Comparison of ENCODE assay signal across 8 mouse cellular contexts in genomic region chr17:83563703-83564111, GRCm38 (mm10). TPM values are rescaled to one million over a fixed set of nuclear protein-coding genes. Genes with fewer than 3 reads are reported as not detected.
DNase-seq lines count a peak whose midpoint lies in the region; ATAC-seq and TF ChIP-seq lines count a peak whose summit lies in the region.

No protein-coding gene starts in this region.

- no peaks in the 10 kb centered on the region for H3K36me3 ChIP-seq in hindbrain, embryonic 10.5 days
- no peaks in the 10 kb centered on the region for H3K36me3 ChIP-seq in hindbrain, embryonic 12.5 days
- no peaks in the 10 kb centered on the region for H3K36me3 ChIP-seq in heart, embryonic 16.5 days (ENCODE audit: control insufficient read depth, insufficient read depth)
- H3K36me3 ChIP-seq in limb, embryonic 10.5 days: no peaks in the 10 kb centered on the region
- no peaks in the 10 kb centered on the region for H3K36me3 ChIP-seq in midbrain, embryonic 13.5 days
- H3K36me3 ChIP-seq in thymus, adult 2 months (ENCODE audit: control insufficient read depth, insufficient read depth, low read length): no peaks in the 10 kb centered on the region

- ATAC-seq in hindbrain, embryonic 12.5 days (ENCODE audit: low FRiP score): no peak
- ATAC-seq in heart, embryonic 16.5 days (replicated peaks; ENCODE audit: extremely low read depth, insufficient read depth, low FRiP score): no peak; the same call in 1 of the 2 replicates
- ATAC-seq in midbrain, embryonic 13.5 days: peak; percentile 31; the same call in 1 of the 2 replicates

- H3K4me2 ChIP-seq in hindbrain, embryonic 12.5 days (replicated peaks): no peak overlapping the region
- peak overlapping the region; percentile 47 for H3K4me2 ChIP-seq in heart, embryonic 16.5 days (ENCODE audit: low read depth, low read length)
- H3K4me2 ChIP-seq in midbrain, embryonic 13.5 days (replicated peaks): no peak overlapping the region

- H3K4me1 ChIP-seq in hindbrain, embryonic 10.5 days (replicated peaks): peaks cover 31% of the 10 kb centered on the region
- peaks cover 12% of the 10 kb centered on the region for H3K4me1 ChIP-seq in hindbrain, embryonic 12.5 days
- no peaks in the 10 kb centered on the region for H3K4me1 ChIP-seq in heart, embryonic 16.5 days (ENCODE audit: control insufficient read depth, insufficient read depth, low read length)
- H3K4me1 ChIP-seq in limb, embryonic 10.5 days: peaks cover 8% of the 10 kb centered on the region
- H3K4me1 ChIP-seq in midbrain, embryonic 13.5 days (replicated peaks): 0 out of 2 replicates have a peak, but pooled peaks cover 3% of the 10 kb centered on the region
- peaks cover 19% of the 10 kb centered on the region for H3K4me1 ChIP-seq in thymus, adult 2 months (replicated peaks; ENCODE audit: control insufficient read depth, insufficient read depth, low read length)

- DNase-seq in hindbrain, embryonic 10.5 days (ENCODE audit: low spot score): peak; percentile 67
- peak; percentile 60 for DNase-seq in ZHBTc4 (ENCODE audit: low read depth, low spot score)
- peak; percentile 68 for DNase-seq in embryo, embryonic 10.5 days (ENCODE audit: low spot score)
- peak; percentile 66 for DNase-seq in limb, embryonic 10.5 days (ENCODE audit: low spot score)
- DNase-seq in thymus, adult 2 months: peak; percentile 69

- peak; percentile 42; the same call in 1 of the 2 replicates for TF ChIP-seq CTCF in thymus, adult 2 months (IDR thresholded peaks at IDR 0.05; ENCODE audit: borderline replicate concordance, control insufficient read depth, extremely low read depth, insufficient read depth, low read length, poor library complexity)

- H3K27ac ChIP-seq in hindbrain, embryonic 10.5 days: peak overlapping the region; percentile 53
- H3K27ac ChIP-seq in hindbrain, embryonic 12.5 days: no peak overlapping the region
- no peak overlapping the region for H3K27ac ChIP-seq in heart, embryonic 16.5 days (ENCODE audit: low read length)
- H3K27ac ChIP-seq in limb, embryonic 10.5 days: peak overlapping the region; percentile 44
- H3K27ac ChIP-seq in midbrain, embryonic 13.5 days: no peak overlapping the region
- H3K27ac ChIP-seq in thymus, adult 2 months (ENCODE audit: control insufficient read depth, insufficient read depth, low read length): no peak overlapping the region

- no peaks in the 10 kb centered on the region for H3K27me3 ChIP-seq in hindbrain, embryonic 10.5 days (ENCODE audit: insufficient read depth, poor library complexity, severe bottlenecking)
- H3K27me3 ChIP-seq in hindbrain, embryonic 12.5 days: no peaks in the 10 kb centered on the region
- H3K27me3 ChIP-seq in heart, embryonic 16.5 days (ENCODE audit: control insufficient read depth, insufficient read depth, low read length): no peaks in the 10 kb centered on the region
- H3K27me3 ChIP-seq in limb, embryonic 10.5 days (ENCODE audit: low read depth, poor library complexity, severe bottlenecking): no peaks in the 10 kb centered on the region
- no peaks in the 10 kb centered on the region for H3K27me3 ChIP-seq in midbrain, embryonic 13.5 days
- no peaks in the 10 kb centered on the region for H3K27me3 ChIP-seq in thymus, adult 2 months (ENCODE audit: control insufficient read depth, insufficient read depth, low read length)

- H3K9me3 ChIP-seq in hindbrain, embryonic 10.5 days: no peaks in the 10 kb centered on the region
- H3K9me3 ChIP-seq in hindbrain, embryonic 12.5 days (replicated peaks): no peaks in the 10 kb centered on the region
- no peaks in the 10 kb centered on the region for H3K9me3 ChIP-seq in heart, embryonic 16.5 days (replicated peaks; ENCODE audit: control insufficient read depth, low read length)
- no peaks in the 10 kb centered on the region for H3K9me3 ChIP-seq in limb, embryonic 10.5 days (replicated peaks)
- no peaks in the 10 kb centered on the region for H3K9me3 ChIP-seq in midbrain, embryonic 13.5 days

- H3K4me3 ChIP-seq in hindbrain, embryonic 10.5 days: no peak overlapping the region
- no peak overlapping the region for H3K4me3 ChIP-seq in hindbrain, embryonic 12.5 days
- H3K4me3 ChIP-seq in heart, embryonic 16.5 days (ENCODE audit: low read length): peak overlapping the region; percentile 16
- 0 out of 2 replicates have a peak overlapping the region, but pooled peaks have one; percentile 23 for H3K4me3 ChIP-seq in limb, embryonic 10.5 days
- H3K4me3 ChIP-seq in midbrain, embryonic 13.5 days (replicated peaks): no peak overlapping the region
- no peak overlapping the region for H3K4me3 ChIP-seq in thymus, adult 2 months (ENCODE audit: control insufficient read depth, insufficient read depth, low read length)

- no peak overlapping the region for H3K9ac ChIP-seq in hindbrain, embryonic 12.5 days
- no peak overlapping the region for H3K9ac ChIP-seq in heart, embryonic 16.5 days (ENCODE audit: low read length)
- H3K9ac ChIP-seq in midbrain, embryonic 13.5 days (replicated peaks): no peak overlapping the region

- 52% methylated on average over 10 of the region's 10 CpGs for WGBS in hindbrain, embryonic 10.5 days
- WGBS in hindbrain, embryonic 12.5 days: 53% methylated on average over 10 of the region's 10 CpGs
- WGBS in heart, embryonic 16.5 days: 44% methylated on average over 10 of the region's 10 CpGs
- 46% methylated on average over 10 of the region's 10 CpGs for WGBS in limb, embryonic 10.5 days
- 55% methylated on average over 10 of the region's 10 CpGs for WGBS in midbrain, embryonic 13.5 days
- 54% methylated on average over 10 of the region's 10 CpGs for WGBS in thymus, adult 2 months

- no peak for TF ChIP-seq POLR2A in thymus, adult 2 months (IDR thresholded peaks at IDR 0.05; ENCODE audit: control insufficient read depth, extremely low read depth, insufficient read depth, low read length, poor library complexity)

RNA-seq across cellular contexts. Expression of gene Cox7a2l, which starts 46.6 kb away (rescaled TPM):
- 137 and 146 TPM in 2 replicates for polyA plus RNA-seq in hindbrain, embryonic 10.5 days (2016; fragmentation: Nextera tagmentation; extraction: Ambion mirVana)
- 139 TPM in 2 replicates for polyA plus RNA-seq in hindbrain, embryonic 12.5 days (2016; fragmentation: Nextera tagmentation; extraction: Ambion mirVana)
- polyA plus RNA-seq in heart, embryonic 16.5 days (2015; fragmentation: Nextera tagmentation; extraction: Ambion mirVana): 234 and 239 TPM in 2 replicates
- 113 and 121 TPM in 2 replicates for polyA plus RNA-seq in limb, embryonic 10.5 days (2016; fragmentation: Nextera tagmentation; extraction: Ambion mirVana)
- 184 and 188 TPM in 2 replicates for polyA plus RNA-seq in midbrain, embryonic 13.5 days (2015; fragmentation: Nextera tagmentation; extraction: Ambion mirVana)
- polyA plus RNA-seq in thymus, adult 2 months (2012; rRNA removed): 145 and 151 TPM in 2 replicates

Comparison
In these comparisons a context has a peak if more than half of its experiments do, and no peak if none do; other contexts are left out.
1. H3K27ac ChIP-seq: peak in hindbrain, embryonic 10.5 days (single experiment) and limb, embryonic 10.5 days (single experiment); none in hindbrain, embryonic 12.5 days (single experiment), heart, embryonic 16.5 days (single experiment), midbrain, embryonic 13.5 days (single experiment) and thymus, adult 2 months (single experiment).
2. H3K4me3 ChIP-seq: peak in heart, embryonic 16.5 days (single experiment) and limb, embryonic 10.5 days (single experiment); none in hindbrain, embryonic 10.5 days (single experiment), hindbrain, embryonic 12.5 days (single experiment), midbrain, embryonic 13.5 days (single experiment) and thymus, adult 2 months (single experiment).
3. Peak in every context shown above with its lines, with median percentiles within 50 percentile points of each other: DNase-seq.